ENCODE assay signal across 8 mouse cellular contexts in the genomic region with DNA sequence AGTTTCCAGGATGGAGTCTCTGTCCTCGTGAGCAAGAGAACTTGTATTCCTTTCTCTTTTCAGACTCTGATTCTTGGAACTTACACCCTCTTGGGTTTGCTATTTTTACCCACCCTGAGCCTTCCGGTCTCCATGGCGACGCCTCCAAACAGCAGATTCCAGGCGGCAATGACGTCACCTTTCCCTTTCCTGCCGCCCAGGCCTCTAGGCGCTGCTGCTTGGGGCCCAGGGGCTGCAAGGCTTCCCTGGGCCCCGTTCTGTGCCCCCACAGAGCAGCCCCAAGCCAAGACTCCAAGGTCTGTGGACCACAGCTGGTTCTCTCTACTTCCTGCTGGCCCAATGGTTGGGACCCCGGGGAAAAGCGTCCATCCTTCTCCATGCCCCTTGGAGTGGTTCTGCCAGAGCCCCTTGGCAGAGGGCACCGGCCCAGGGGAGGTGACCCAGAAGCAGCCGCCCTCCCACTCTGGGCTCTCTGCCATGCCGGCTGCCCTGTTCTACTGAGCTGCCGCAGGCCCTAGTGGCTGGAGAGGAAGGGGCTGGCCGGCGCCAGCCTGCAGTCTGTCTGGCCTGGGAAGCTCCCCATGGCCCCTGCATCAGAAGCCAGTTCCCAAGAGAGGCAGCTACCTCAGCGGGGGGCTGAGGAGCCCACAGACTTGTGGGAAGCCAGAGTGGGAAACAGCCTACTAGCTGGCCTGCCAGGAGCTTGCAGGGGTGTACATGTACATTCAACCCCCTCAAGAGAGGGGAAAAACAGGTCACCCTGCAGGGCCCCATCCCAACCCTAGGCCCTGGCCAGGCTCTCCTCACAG. TPM values are rescaled to one million over a fixed set of nuclear protein-coding genes. Genes with fewer than 3 reads are reported as not detected.
DNase-seq lines count a peak whose midpoint lies in the region; ATAC-seq and TF ChIP-seq lines count a peak whose summit lies in the region.

No protein-coding gene starts in this region.

- H3K27me3 ChIP-seq in spleen, adult 2 months (ENCODE audit: control insufficient read depth, insufficient read depth, low read length): no peaks in the 10 kb centered on the region

- 10% methylated on average over 18 of the region's 18 CpGs for WGBS in spleen, adult 2 months

- ATAC-seq in inflammation-experienced regulatory T-cells, adult 6 months: peak; percentile 80

- H3K4me1 ChIP-seq in spleen, adult 2 months (ENCODE audit: control insufficient read depth, insufficient read depth, insufficient read length): peaks cover 36% of the 10 kb centered on the region

- no peak for TF ChIP-seq POLR2A in spleen, adult 2 months (IDR thresholded peaks at IDR 0.05; ENCODE audit: low read depth, low read length)

- no peak overlapping the region for H3K4me3 ChIP-seq in spleen, adult 2 months (ENCODE audit: extremely low read depth, insufficient read depth, insufficient read length)

- TF ChIP-seq CTCF in spleen, adult 2 months (IDR thresholded peaks at IDR 0.05; ENCODE audit: extremely low read depth, insufficient read depth, insufficient read length, insufficient replicate concordance): no peak

- H3K27ac ChIP-seq in spleen, adult 2 months (ENCODE audit: insufficient read depth, low read length): peak overlapping the region; percentile 88

- intact Hi-C loops in gastrocnemius, postnatal 36 days (cut with DNase I): no loop called here

- no peak for DNase-seq in spleen, adult 2 months (ENCODE audit: low read depth in 1 of 2, low spot score in 2 of 2)
- DNase-seq in spleen, adult 12 weeks (ENCODE audit: low spot score): no peak
- peak; percentile 91 for DNase-seq in embryo, embryonic 11 days
- peak; percentile 76 to 88 for DNase-seq in gastrocnemius, postnatal 36 days
- peak; percentile 69 to 93 for DNase-seq in left cerebral cortex, adult 8-10 months (ENCODE audit: low spot score in 2 of 2)
- peak; percentile 94 to 96 for DNase-seq in lung, postnatal 4 days
- peak; percentile 92 for DNase-seq in right cerebral cortex, postnatal 25 days

- no peaks in the 10 kb centered on the region for H3K36me3 ChIP-seq in spleen, adult 2 months (ENCODE audit: control insufficient read depth, insufficient read depth, low read length)

RNA-seq across cellular contexts. Expression of gene Ski, which starts 13.1 kb away (rescaled TPM):
- 32.2 and 40.6 TPM in 2 replicates for polyA plus RNA-seq in spleen, adult 2 months (2012; rRNA removed)
- 10 to 100 TPM; 28.7 to 30.2 TPM for total RNA-seq in gastrocnemius, postnatal 36 days (2021)
- polyA plus RNA-seq in inflammation-experienced regulatory T-cells, adult 6 months (2017; shearing (Covaris generic)): 10 to 100 TPM; 10.7 to 26.8 (median 26.8) TPM
- 100 to 1,000 TPM; 118 to 126 (median 121) TPM for total RNA-seq in left cerebral cortex, adult 8-10 months (2022)

RNA-seq across cellular contexts. Expression of gene Faap20, which starts 14.1 kb away (rescaled TPM):
- polyA plus RNA-seq in spleen, adult 2 months (2012; rRNA removed): 43.2 and 64.8 TPM in 2 replicates
- 1 to 10 TPM; 3.1 to 4.7 TPM for total RNA-seq in gastrocnemius, postnatal 36 days (2021)
- 10 to 100 TPM; 44.3 to 57.3 (median 51.6) TPM for polyA plus RNA-seq in inflammation-experienced regulatory T-cells, adult 6 months (2017; shearing (Covaris generic))
- total RNA-seq in left cerebral cortex, adult 8-10 months (2022): 10 to 100 TPM; 32.7 to 37.6 (median 34.4) TPM

Comparison
In these comparisons a context has a peak if more than half of its experiments do, and no peak if none do; other contexts are left out.
1. DNase-seq: peak in embryo, embryonic 11 days (single experiment), gastrocnemius, postnatal 36 days (2 of 2), left cerebral cortex, adult 8-10 months (2 of 2), lung, postnatal 4 days (2 of 2) and right cerebral cortex, postnatal 25 days (single experiment); none in spleen, adult 2 months (0 of 2) and spleen, adult 12 weeks (single experiment).
2. RNA of gene Faap20, which starts 14.1 kb away (total RNA-seq): 32.7 to 37.6 TPM in left cerebral cortex, adult 8-10 months; 3.1 to 4.7 TPM in gastrocnemius, postnatal 36 days; every median in the first group is over 4 times any median in the second.